Mouse (Mus musculus) cerebellum, postnatal 4 days (tissue): ENCODE results near the gene Plcd3.

Experiments used
- DNase-seq, 2 experiments: peaks; one replicate each; pipeline ENCODE4 v3.0.0; 2022; ENCODE audit warnings: low spot score in 2 of 2, mixed read lengths in 1 of 2

Plcd3 gene

DNA sequence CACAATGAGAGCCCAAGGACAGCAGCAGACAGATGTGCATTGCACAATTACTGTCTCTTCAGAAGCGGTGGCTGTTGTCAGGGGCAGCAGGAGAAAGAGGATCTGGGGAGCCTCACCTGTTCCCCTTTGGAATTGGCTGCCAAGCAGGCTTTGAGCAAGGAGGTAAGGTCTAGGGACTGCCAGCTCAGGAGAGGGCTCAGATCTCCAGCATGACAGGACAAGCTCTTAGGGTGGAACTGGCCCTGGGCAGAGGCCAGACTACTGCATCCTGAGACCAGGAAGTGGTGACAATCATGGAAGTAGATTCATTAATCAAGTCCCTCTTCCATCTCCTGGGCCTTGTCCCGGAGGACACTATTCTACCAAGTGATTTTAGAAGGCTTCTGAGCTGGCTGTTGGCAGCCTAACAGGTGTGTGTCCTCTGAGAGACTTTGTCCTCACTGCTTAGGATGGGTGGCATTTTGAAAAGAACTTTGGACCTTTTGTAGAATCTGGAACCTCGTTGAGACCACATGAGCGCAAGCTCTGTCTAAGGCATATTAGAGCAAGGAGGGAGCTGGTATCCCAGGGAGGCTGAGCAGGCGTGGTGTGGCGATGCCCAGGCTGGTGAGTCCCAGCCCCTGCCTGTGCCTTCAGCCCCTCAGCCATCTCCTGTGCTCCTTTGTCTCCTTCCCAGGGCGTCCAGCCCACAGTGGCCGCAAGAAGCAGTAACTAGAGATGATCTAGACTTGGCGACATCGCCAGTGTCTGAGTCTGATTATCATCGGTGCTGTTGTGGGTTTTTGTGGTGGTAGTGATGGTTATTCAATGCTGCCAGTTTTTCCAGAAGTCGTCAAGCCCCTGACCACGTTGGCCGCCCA lies 35.0 kb downstream of the Plcd3 start:
- no peak for DNase-seq

DNA sequence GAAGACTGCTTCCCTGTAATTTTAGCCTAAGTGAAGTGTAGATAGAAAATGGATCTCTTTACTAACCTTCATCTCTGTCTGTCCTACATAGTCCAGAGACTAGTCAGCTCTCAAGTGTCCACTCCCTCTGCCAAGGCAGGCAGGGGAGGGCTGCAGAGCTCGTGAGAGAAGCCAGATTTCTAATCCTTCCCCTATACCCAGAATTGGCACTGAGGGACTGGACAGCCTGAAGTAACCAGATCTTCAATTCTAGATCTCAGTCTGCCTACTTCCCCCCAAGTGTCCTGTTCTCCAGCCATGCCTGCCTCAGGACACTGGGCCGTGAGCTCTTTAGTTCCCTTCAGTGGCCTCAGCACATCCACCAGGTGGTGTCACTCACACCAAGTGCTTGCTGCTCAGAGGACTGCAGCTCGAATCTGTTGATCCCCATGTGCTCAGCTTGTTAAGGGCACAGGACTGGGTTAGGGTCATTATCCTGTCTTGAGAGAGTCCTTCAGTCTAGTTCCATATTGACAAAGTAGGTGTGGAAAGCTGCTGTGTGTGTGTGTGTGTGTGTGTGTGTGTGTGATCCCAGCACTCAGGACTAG lies 42.9 kb downstream of the Plcd3 start:
- no peak for DNase-seq

DNA sequence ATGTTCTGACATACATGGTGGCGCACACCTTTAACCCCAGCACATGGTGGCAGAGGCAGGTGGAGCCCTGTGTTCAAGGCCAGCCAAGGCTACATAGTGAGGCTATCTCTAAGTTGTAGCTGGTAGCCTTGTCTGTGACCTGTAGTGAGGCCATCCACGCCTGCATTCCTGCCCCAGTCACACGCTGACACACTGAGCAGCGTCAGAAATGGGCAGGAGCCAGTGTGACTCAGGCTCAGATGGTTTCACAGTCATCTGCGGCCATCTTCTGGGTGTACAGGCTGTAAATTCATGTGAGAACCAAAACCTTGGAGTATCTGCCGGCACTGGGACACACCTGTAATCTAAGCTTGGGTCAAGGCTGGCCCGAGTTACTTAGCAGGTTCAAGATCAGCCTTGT lies 44.8 kb downstream of the Plcd3 start:
- no peak for DNase-seq

DNA sequence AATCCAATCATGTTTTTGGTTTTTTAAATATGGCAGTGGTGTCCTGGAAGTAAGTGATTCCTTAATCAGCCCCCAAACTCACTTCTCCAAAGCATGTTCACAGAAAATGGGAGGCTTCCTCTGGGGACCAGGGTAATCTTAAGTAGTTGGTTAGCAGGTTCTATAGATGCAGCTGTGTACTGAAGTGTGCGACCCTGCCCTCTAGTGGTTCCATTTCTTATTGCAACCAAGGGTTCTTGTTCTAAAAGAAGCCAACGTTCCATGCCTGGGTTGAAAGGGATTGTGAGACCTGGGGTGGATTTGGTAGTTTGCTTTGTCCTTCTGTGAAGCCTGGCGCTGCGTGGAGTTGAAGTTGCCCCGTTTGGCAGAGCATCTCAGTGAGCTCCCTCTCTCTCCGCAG lies 46.7 kb downstream of the Plcd3 start:
- DNase-seq, result peak; percentile 63 to 78

DNA sequence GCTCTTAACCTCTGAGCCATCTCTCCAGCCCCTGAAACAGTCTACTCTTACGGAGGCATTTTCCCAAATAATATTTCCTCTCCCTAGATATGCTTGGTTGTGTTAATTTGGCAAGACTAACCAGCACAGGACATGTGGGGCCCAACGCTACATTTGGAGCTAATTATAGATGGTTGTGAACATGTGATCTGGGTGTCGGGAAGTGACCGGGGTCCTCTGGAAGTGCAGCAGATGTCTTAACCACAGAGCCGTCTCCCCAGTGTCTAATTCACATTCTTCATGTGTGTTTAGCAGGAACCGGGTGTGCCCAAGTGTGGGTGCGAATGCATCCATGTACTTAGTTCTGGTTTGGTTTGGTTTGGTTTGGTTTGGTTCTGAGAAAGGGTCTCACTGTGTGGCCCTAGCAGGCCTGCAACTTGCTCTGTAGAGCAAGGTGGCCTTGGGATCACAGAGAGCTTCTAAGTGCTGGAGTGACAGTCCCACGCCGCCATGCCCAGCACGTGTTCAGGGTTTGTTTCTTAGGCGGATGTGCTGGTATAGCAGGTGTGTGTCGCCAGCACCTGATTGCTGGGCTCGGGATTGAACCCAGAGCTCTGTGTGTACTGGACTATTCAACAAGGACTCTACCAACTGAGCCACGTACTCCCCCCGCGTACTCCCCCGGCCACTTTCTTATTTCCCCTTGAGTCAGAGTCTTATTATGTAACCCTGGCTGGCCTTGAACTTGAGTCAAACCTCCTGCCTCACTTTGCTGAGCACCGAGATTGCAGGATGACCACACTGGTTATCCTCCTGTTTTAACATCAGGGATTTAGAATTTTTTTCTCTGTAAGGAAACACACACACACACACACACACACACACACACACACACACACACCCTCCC lies 48.0 kb downstream of the Plcd3 start:
- no peak for DNase-seq

DNA sequence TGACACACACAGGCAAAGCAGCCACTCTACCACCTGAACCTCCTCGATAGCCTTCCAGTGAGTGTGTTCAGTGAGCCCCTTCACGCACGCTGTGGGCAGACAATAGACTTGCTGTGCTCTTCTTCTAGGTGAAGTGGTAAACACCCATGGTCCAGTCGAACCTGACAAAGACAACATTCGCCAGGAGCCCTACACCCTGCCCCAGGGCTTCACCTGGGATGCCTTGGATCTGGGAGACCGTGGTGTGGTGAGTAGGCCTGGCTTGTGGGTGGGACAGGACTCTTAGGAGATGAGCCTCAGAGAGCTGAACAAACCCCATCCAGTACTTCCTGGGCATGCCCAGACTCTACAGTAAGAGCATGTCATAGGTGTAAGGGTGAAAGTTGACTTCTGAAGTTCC lies 49.4 kb downstream of the Plcd3 start:
- no peak for DNase-seq

DNA sequence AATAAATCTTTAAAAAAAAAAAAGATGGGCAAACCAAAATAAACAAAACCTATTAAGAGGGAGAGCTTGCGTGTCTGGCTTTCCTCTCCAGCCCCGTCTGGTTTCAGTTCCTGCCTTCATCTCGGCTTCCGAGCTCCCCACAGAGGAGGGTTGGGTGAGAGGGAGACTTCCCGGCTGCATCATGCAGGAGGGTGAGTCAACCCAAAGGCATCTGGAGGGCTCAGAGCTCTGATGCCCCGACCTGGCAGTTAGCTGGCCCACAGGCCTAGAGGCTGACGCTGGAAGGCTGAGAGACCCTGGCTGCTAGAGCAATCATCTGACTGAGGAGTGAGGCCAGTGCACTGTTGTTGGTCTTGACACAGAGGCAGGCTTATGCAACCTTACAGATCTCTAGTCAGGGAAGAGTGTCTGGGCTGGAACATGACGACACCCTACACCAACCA lies 50.2 kb downstream of the Plcd3 start:
- DNase-seq, result no peak

DNA sequence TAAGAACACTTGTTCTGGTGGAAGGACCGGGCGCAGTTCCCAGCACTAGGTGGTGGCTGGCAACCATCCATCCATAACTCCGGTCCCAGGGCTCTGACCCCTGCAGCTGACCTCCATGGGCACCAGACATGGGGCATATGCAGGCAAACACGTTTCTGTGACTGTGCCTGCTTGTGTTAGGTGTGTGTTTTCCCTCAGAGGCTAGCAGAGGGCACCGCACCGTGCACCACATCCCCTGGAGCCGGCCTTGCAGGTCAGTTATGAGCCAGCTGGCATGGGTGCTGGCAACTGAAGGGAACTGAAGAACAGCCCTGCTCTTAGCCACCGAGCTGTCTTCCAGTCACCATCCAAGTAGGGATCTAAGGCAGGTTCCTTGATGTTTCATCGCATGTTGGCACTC lies 51.3 kb downstream of the Plcd3 start:
- DNase-seq, result no peak

DNA sequence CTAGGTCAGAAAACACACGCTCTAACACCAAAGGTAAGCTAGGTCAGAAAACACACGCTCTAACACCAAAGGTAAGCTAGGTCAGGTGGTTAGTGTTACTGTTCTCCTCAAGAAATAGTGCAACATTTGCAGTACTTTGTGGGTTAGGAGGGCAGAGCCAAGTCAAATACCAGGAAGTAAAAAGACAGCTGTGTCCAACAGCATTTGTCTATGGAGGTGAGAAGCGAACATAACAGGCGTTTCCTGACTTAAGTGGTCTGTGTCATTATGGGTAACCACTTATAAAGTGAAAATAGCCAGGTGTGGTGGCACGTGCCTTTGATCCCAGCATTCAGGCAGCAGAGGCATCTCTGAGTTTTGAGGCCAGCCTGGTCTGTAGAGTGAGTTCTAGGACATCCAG lies 51.8 kb downstream of the Plcd3 start:
- DNase-seq, result no peak

DNA sequence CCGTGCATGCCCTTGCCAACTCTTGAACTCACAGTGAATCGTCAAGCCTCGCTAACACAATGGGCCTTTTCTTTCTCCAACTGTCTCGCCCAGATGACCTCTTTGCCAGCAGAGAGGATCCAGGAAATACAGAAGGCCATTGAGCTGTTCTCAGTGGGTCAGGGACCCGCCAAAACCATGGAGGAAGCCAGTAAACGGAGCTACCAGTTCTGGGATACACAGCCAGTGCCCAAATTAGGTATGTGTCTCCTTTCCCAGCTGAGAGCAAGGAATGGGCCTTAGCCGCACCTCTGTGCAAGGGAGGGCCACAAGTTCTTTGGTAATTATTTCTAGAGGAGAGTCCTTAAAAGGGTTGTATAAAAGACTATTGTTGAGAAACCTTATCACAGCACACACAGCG lies 55.2 kb downstream of the Plcd3 start:
- no peak for DNase-seq

DNA sequence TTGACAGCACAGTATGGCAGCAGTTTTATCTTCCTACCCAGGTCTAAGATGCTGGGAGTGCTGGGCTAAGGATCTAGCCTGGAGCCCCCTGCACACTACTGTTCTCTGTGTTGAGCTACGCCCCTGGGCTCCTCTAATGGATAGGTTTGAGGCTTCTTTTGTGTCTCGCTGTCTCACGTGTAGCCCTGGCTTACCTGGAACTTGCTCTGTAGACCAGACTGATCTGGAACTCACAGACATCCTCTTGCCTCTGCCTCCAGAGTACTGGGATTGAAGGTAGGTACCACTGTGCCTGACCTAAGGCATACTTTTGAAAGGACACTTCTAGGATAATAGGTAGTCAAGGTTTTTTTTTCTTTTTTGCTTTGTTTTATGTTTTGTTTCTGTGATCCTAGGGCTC lies 57.5 kb downstream of the Plcd3 start:
- no peak for DNase-seq

DNA sequence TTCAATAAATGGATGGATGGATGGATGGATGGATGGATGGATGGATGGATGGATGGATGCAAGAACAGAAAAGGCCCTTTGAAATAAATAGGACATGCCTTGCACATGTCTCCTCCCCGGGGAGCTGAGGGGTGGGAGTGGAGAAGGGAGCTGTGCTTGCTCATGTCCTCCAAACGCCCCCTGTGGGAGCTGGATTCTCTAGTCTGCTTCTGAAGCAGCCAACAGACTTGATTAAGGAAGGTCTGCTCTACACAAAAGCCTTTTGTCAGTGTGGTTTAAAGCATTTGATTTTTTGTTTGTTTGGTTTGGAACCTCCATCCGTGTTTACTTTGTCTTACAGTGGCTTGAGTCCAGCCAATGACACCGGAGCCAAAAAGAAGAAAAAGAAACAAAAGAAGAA lies 58.6 kb downstream of the Plcd3 start:
- no peak for DNase-seq

DNA sequence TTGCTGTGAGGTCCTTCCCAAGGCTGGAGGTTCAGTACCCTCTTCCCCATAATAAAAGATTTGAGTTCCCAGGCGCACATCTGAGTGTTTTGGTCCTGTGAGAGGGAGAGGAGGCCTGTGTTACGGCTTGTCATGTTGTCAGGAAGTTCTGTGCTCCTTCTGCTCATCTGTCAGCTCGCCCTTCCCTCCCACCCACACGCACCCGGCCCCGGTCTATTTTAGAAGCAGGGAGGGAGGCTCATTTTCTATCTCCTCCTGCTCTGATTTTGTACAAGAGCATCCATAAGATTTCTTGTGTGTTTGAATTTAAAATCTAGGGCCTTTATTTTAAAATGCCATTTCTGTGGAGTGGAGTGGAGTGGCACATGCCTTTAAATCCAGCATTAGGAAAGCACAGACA lies 63.4 kb downstream of the Plcd3 start:
- no peak for DNase-seq

DNA sequence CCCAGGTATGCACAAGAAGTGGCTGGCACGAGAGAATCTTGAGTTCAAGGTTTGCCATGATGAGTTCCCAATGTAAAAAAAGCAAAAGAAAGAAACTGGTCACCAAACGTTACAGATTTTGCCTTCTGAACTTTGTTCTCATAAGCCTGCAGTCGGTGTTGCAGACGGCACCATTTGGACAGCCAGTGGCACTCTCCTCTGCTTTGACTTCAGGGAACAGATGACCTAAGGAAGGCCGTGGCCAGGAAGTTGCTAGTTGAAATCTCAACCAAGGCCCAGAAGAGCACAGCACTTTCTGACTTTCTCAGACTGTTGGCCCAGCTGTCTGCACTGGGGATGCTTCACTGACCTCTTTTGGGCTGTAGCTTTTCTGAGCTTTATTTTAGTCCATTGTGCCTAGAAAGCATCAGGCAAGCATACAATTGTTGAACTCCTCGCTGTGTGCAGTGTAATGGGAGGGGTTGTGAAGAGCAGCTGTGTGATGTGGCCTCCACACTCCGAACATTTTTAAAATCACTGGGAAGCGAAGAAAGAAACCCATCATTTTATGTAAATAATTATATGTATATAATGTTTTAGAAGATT lies 64.5 kb downstream of the Plcd3 start:
- no peak for DNase-seq

DNA sequence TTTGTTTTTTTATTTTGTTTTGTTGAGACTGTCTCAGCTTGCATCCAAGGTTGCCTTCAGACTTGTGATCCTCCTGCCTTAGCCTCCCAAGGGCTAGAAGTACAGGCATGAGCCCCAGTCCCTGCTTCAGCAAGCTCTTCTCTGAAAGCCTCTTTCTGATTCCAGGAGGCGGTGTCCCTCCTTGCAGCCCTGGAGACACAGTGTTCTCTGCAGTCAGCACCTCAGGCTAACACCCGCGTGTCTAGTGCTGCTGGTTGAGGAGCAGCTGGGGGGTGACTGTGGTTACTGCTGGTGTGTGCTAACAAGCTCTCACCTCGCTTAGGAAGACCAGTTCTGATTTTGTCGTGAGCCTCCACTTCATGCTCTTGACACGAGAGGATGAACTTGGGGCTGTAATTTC lies 66.5 kb downstream of the Plcd3 start:
- DNase-seq, result no peak

DNA sequence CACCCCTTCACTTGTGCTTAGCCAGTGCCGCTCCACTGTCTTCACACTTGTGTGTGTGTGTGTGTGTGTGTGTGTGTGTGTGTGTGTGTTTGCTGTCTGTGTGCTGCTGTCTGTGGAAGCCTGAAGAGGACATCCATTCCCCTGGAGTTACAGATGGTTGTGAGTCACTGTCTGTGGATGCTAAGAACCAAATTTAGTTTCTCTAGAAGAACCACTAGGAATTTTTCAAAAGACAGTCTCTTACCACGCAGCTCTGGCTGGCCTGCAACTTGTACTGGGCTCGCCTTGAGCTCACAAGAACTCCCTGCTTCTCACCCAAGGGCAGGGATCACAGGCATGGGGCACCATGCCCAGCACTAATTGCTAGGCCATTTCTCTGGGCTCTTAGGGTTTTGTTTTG lies 68.4 kb downstream of the Plcd3 start:
- DNase-seq, result no peak

DNA sequence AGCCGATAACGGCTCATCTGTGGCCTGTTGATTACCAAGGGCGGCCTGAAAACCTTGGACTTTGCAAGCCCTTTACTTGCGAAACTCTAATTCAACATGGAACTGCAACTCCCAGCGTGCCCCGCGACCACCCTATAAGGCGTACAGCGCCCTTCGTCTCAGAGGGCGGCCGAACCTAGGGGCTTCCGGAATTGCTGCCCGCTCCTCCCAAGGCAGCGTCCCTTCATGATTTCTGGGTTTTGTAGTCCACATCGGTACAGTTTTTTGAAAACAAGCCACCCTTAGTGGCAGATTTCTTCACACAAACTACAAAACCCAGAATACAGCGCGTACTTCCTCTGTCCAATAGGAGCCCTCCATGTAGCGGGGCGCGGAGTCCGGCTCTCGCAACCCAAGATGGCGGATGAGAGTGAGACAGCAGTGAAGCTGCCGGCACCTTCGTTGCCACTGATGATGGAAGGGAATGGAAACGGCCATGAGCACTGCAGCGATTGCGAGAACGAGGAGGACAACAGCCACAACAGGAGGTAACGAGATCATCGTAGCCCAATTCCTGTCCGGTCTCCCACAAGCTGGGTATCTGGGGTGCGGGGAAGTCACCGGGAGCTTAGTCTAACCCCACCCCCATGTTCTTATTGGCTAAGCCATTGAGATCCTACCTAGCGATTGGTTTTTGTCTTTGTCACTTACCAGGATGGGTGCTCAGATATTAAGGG lies 73.1 kb downstream of the Plcd3 start, which contains the start of the genes Nmt1 and Dcakd:
Gene Nmt1, plus strand, starts transcription at position 15 of the 716 bp plus-strand sequence.
Gene Dcakd, minus strand, starts transcription at position 158 of the 716 bp plus-strand sequence.
- DNase-seq, result peak; percentile 69 to 88

DNA sequence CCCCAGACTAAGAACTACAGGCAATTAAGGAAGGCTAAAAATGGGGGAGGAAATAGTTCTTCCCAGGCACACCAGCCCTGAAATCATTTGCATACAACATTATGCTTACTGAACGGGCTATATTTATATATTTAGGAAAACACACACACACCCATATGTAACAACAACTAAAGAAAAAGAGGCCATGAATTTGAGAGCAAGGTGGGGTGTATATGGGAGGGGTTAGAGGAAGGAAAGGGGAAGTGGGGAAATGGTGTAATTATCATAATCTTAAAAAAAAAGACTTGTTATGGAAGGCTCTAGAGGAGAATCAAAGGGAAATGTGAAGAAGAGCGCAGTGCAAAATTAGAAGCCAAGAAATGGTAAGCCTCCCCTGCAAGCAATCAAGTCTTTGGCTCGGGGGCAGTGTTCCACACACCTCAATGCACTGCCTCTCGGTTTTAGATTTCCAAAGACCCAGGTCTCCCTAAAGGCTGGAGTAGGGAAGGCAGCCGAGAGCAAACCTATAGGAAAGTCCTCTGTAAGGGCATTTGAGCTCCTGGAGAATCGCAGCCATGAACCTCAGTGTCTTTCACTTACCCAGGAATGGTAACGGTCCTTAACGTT lies 73.8 kb downstream of the Plcd3 start:
- no peak for DNase-seq

DNA sequence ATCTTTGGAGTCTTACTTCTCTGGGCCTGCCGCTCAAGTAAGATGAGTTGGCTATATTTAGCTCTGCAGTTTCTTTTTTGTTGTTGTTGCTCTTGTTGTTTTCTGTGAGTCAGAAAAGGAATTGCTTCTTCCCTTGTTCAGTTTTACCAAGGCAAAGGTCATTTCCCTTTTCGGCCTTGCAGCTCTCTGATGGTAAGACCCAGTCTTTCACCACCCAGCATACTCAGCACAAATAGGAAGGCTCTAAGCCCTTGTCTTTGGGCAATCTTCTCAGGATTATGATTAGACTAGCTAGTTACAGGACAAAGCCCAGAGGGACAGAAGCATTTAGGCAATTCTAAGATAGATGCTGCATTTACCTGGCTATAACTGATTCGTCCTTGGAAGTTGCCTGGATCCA lies 74.6 kb downstream of the Plcd3 start:
- DNase-seq, result no peak

DNA sequence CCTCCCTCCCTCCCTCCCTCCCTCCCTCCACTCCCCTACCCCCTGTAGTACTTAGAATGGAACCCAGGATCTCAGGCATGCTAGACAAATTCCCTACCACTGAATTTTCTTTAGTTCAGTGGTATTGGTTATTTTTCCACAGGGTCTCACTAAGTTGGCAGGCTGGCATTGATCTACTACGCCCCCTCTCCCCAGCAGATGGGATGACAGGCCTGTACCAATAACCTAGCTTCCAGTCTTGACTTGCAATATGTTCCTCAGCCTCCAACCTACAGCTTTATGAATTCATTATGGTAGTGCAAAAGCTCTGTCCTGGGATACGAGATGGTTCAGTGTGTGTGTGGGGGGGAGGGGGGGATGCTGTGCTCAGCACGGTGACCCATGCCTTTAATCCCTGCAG lies 77.5 kb downstream of the Plcd3 start:
- no peak for DNase-seq
